Mouse (Mus musculus) neural tube, embryonic 13.5 days (tissue): ENCODE measurements around the gene Lep. TPM values are rescaled to one million over a fixed set of nuclear protein-coding genes. Genes with fewer than 3 reads are reported as not detected.
A peak's percentile ranks its signal among the peaks of the same experiment; 100 is the strongest.

Experiments used
- ATAC-seq: fragments of 200-750 bp; cut with Nextera tagmentation; 2 replicates; pipeline ENCODE4 v1.8.0; 2017; ENCODE audit warnings: low read depth, mild to moderate bottlenecking, moderate TSS enrichment, moderate library complexity
- H3K27ac ChIP-seq: fragments of 300-500 bp; sonication (generic); replicated peaks from 2 replicates; pipeline ENCODE4 v1.5.1; 2015; ENCODE audit warnings: moderate library complexity, mild to moderate bottlenecking, inconsistent platforms
- H3K27me3 ChIP-seq: fragments of 300-500 bp; sonication (generic); 2 replicates; pipeline ENCODE4 v1.6.1; 2015; ENCODE audit warnings: mild to moderate bottlenecking, inconsistent platforms
- H3K36me3 ChIP-seq: fragments of 300-500 bp; sonication (generic); 2 replicates; pipeline ENCODE4 v1.6.1; 2015; ENCODE audit warnings: mild to moderate bottlenecking, inconsistent platforms
- H3K4me1 ChIP-seq: fragments of 300-500 bp; sonication (generic); replicated peaks from 2 replicates; pipeline ENCODE4 v1.6.1; 2015; ENCODE audit warnings: inconsistent platforms
- H3K4me2 ChIP-seq: fragments of 300-500 bp; sonication (generic); 2 replicates; pipeline ENCODE4 v1.6.1; 2015; ENCODE audit warnings: inconsistent platforms, mild to moderate bottlenecking, moderate library complexity
- H3K4me3 ChIP-seq: fragments of 300-500 bp; sonication (generic); 2 replicates; pipeline ENCODE4 v1.5.1; 2015; ENCODE audit warnings: mild to moderate bottlenecking, inconsistent platforms
- H3K9ac ChIP-seq: fragments of 300-500 bp; sonication (generic); 2 replicates; pipeline ENCODE4 v1.6.1; 2015; ENCODE audit warnings: moderate library complexity, mild to moderate bottlenecking, inconsistent platforms
- H3K9me3 ChIP-seq: fragments of 300-500 bp; sonication (generic); 2 replicates; pipeline ENCODE4 v1.6.1; 2016; ENCODE audit warnings: inconsistent platforms
- WGBS: fragments of 180-500 bp; shearing (Covaris S2); methylation state at CpG from one replicate; pipeline ENCODE4 v1.1.7; 2015; 5-methylcytosine and 5-hydroxymethylcytosine counted together
- polyA plus RNA-seq: library from polyadenylated mRNA; unstranded; fragments of >200 nt; fragmentation: Nextera tagmentation; extraction: Ambion mirVana; gene quantifications from 2 replicates; pipeline ENCODE4 v1.2.1, GENCODE M21; 2015

Gene Lep
- polyA plus RNA-seq, 1 experiment from 2014 or later: not detected

- no peak overlapping the region for H3K27ac ChIP-seq
- H3K4me3 ChIP-seq: no peak overlapping the region
- H3K36me3 ChIP-seq: no peaks in the 10 kb centered on the region
- no peak for ATAC-seq
- 53% methylated on average over 6 of the region's 6 CpGs for WGBS
- H3K9me3 ChIP-seq: peaks cover 7% of the 10 kb centered on the region; the same call in 1 of the 2 replicates
- H3K9ac ChIP-seq: no peak overlapping the region
- no peak overlapping the region for H3K4me2 ChIP-seq
- H3K27me3 ChIP-seq: peaks cover 26% of the 10 kb centered on the region
- H3K4me1 ChIP-seq: peaks cover 12% of the 10 kb centered on the region
Measured at GRCm38 (mm10) chr6:29026766-29027165, 33.3 kb upstream of the Lep start.

- 62% methylated on average over 5 of the region's 5 CpGs for WGBS
Measured at GRCm38 (mm10) chr6:29028129-29028528, 31.9 kb upstream of the Lep start.

GRCm38 (mm10) chr6:29029521-29029920, 30.5 kb upstream of the Lep start:
- no peak for ATAC-seq
- peaks cover 11% of the 10 kb centered on the region for H3K4me1 ChIP-seq
- H3K9ac ChIP-seq: no peak overlapping the region
- WGBS: 81% methylated on average over 6 of the region's 6 CpGs
- H3K9me3 ChIP-seq: peaks cover 7% of the 10 kb centered on the region; the same call in 1 of the 2 replicates
- no peak overlapping the region for H3K27ac ChIP-seq
- peaks cover 19% of the 10 kb centered on the region for H3K27me3 ChIP-seq
- no peak overlapping the region for H3K4me3 ChIP-seq
- H3K36me3 ChIP-seq: no peaks in the 10 kb centered on the region
- H3K4me2 ChIP-seq: no peak overlapping the region

More at GRCm38 (mm10) chr6:29028129-29028528, 31.9 kb upstream of the Lep start:
- Histone ChIP-seq H3K27ac (no peak overlapping the region), H3K9ac (no peak overlapping the region), H3K4me1 (peaks cover 12% of the 10 kb centered on the region), H3K4me2 (no peak overlapping the region), H3K27me3 (peaks cover 19% of the 10 kb centered on the region), H3K36me3 (no peaks in the 10 kb centered on the region), H3K9me3 (peaks cover 7% of the 10 kb centered on the region; the same call in 1 of the 2 replicates), H3K4me3 (no peak overlapping the region)
- no peak for ATAC-seq

- Histone ChIP-seq H3K4me2 (no peak overlapping the region), H3K9me3 (peaks cover 7% of the 10 kb centered on the region; the same call in 1 of the 2 replicates), H3K4me3 (no peak overlapping the region), H3K9ac (no peak overlapping the region), H3K27ac (no peak overlapping the region), H3K27me3 (0 out of 2 replicates have a peak, but pooled peaks cover 4% of the 10 kb centered on the region), H3K36me3 (no peaks in the 10 kb centered on the region), H3K4me1 (peaks cover 11% of the 10 kb centered on the region)
- WGBS: 60% methylated on average over 6 of the region's 6 CpGs
- ATAC-seq: peak; percentile 47; the same call in 1 of the 2 replicates
Measured at GRCm38 (mm10) chr6:29031216-29031615, 28.8 kb upstream of the Lep start.

- Histone ChIP-seq H3K9me3 (peaks cover 7% of the 10 kb centered on the region; the same call in 1 of the 2 replicates), H3K4me2 (no peak overlapping the region), H3K36me3 (no peaks in the 10 kb centered on the region), H3K9ac (no peak overlapping the region), H3K4me1 (peaks cover 15% of the 10 kb centered on the region), H3K27ac (no peak overlapping the region), H3K4me3 (no peak overlapping the region), H3K27me3 (0 out of 2 replicates have a peak, but pooled peaks cover 3% of the 10 kb centered on the region)
- WGBS: 89% methylated on average over 13 of the region's 13 CpGs
- ATAC-seq: no peak
Measured at GRCm38 (mm10) chr6:29031704-29032310, 28.2 kb upstream of the Lep start.

GRCm38 (mm10) chr6:29032411-29032810, 27.6 kb upstream of the Lep start:
- no peak for ATAC-seq
- H3K9me3 ChIP-seq: peaks cover 7% of the 10 kb centered on the region; the same call in 1 of the 2 replicates
- H3K27ac ChIP-seq: no peak overlapping the region
- 86% methylated on average over 12 of the region's 12 CpGs for WGBS
- peaks cover 15% of the 10 kb centered on the region for H3K4me1 ChIP-seq
- H3K4me2 ChIP-seq: no peak overlapping the region
- H3K27me3 ChIP-seq: no peaks in the 10 kb centered on the region
- no peak overlapping the region for H3K9ac ChIP-seq
- H3K36me3 ChIP-seq: no peaks in the 10 kb centered on the region
- H3K4me3 ChIP-seq: no peak overlapping the region

- peaks cover 7% of the 10 kb centered on the region; the same call in 1 of the 2 replicates for H3K9me3 ChIP-seq
- peaks cover 15% of the 10 kb centered on the region for H3K4me1 ChIP-seq
- no peak overlapping the region for H3K4me3 ChIP-seq
- 54% methylated on average over 7 of the region's 7 CpGs for WGBS
- ATAC-seq: no peak; the same call in 1 of the 2 replicates
- H3K27ac ChIP-seq: peak overlapping the region; percentile 15; the same call in 1 of the 2 replicates
- H3K36me3 ChIP-seq: no peaks in the 10 kb centered on the region
- H3K9ac ChIP-seq: no peak overlapping the region
- no peaks in the 10 kb centered on the region for H3K27me3 ChIP-seq
- no peak overlapping the region for H3K4me2 ChIP-seq
Measured at GRCm38 (mm10) chr6:29033981-29034646, 25.9 kb upstream of the Lep start.

- H3K4me1 ChIP-seq: peaks cover 10% of the 10 kb centered on the region
- no peak overlapping the region for H3K27ac ChIP-seq
- H3K27me3 ChIP-seq: no peaks in the 10 kb centered on the region
- no peaks in the 10 kb centered on the region for H3K9me3 ChIP-seq
- no peak for ATAC-seq
- H3K9ac ChIP-seq: no peak overlapping the region
- 57% methylated on average over 4 of the region's 4 CpGs for WGBS
- H3K4me3 ChIP-seq: no peak overlapping the region
- H3K36me3 ChIP-seq: no peaks in the 10 kb centered on the region
- H3K4me2 ChIP-seq: no peak overlapping the region
Measured at GRCm38 (mm10) chr6:29036698-29037097, 23.3 kb upstream of the Lep start.

- H3K4me1 ChIP-seq: peaks cover 3% of the 10 kb centered on the region; the same call in 1 of the 2 replicates
- WGBS: 92% methylated on average over 2 of the region's 2 CpGs
- no peak overlapping the region for H3K4me3 ChIP-seq
- H3K9ac ChIP-seq: no peak overlapping the region
- no peaks in the 10 kb centered on the region for H3K27me3 ChIP-seq
- H3K27ac ChIP-seq: no peak overlapping the region
- ATAC-seq: no peak
- no peaks in the 10 kb centered on the region for H3K36me3 ChIP-seq
- no peak overlapping the region for H3K4me2 ChIP-seq
- H3K9me3 ChIP-seq: no peaks in the 10 kb centered on the region
Measured at GRCm38 (mm10) chr6:29040266-29040665, 19.8 kb upstream of the Lep start.

GRCm38 (mm10) chr6:29044029-29044428, 16.0 kb upstream of the Lep start:
- Histone ChIP-seq H3K4me3 (no peak overlapping the region), H3K4me2 (no peak overlapping the region), H3K4me1 (peaks cover 9% of the 10 kb centered on the region), H3K9ac (no peak overlapping the region), H3K9me3 (no peaks in the 10 kb centered on the region), H3K36me3 (no peaks in the 10 kb centered on the region), H3K27me3 (no peaks in the 10 kb centered on the region), H3K27ac (no peak overlapping the region)
- no peak for ATAC-seq

GRCm38 (mm10) chr6:29049926-29050325, 10.1 kb upstream of the Lep start:
- WGBS: 46% methylated on average over 5 of the region's 5 CpGs
- Histone ChIP-seq H3K27me3 (no peaks in the 10 kb centered on the region), H3K9ac (no peak overlapping the region), H3K27ac (peak overlapping the region; percentile 23; the same call in 1 of the 2 replicates), H3K36me3 (no peaks in the 10 kb centered on the region), H3K4me2 (no peak overlapping the region), H3K4me3 (no peak overlapping the region), H3K4me1 (peaks cover 30% of the 10 kb centered on the region), H3K9me3 (no peaks in the 10 kb centered on the region)
- ATAC-seq: peak; percentile 22; the same call in 1 of the 2 replicates

GRCm38 (mm10) chr6:29052188-29052587, 7.8 kb upstream of the Lep start:
- WGBS: 45% methylated on average over 9 of the region's 9 CpGs
- Histone ChIP-seq H3K4me3 (no peak overlapping the region), H3K9ac (no peak overlapping the region), H3K27me3 (no peaks in the 10 kb centered on the region), H3K27ac (no peak overlapping the region), H3K4me2 (no peak overlapping the region), H3K36me3 (no peaks in the 10 kb centered on the region), H3K9me3 (no peaks in the 10 kb centered on the region), H3K4me1 (peaks cover 26% of the 10 kb centered on the region)
- ATAC-seq: peak; percentile 32; the same call in 1 of the 2 replicates
